Mouse (Mus musculus): ENCODE data around the gene Olfr1049. TPM values are rescaled to one million over a fixed set of nuclear protein-coding genes. Genes with fewer than 3 reads are reported as not detected.
"Not testable (repeated sequence)": the region's sequence is repeated elsewhere in the genome, so short reads cannot be mapped to it uniquely, and the experiment has no call there.

Olfr1049 gene
- not detected in 2 replicates for polyA plus RNA-seq (2016; fragmentation: Nextera tagmentation; extraction: Ambion mirVana)

DNA sequence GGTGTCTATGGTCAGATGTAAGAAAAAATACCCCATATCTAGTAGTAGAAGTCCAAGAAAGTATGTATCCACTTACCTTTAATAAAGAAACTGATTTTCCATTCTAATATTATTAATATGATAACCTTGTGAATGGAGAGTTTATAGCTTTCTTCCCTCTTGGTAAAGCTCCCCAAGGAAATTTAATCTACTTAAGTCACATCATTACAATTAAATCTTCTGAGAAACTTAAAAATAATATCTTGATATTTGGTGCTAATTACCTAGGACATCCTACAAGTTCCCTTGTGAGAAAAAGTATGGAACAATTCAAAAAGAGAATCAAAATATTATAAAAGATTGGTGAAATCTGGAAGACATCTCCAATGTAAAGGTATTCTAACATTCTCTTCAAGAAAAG is at the start of gene Olfr1049:
Gene Olfr1049 (minus strand): TSS at position 101 of the 400 bp plus-strand sequence.
- H3K4me1 ChIP-seq; H3K9ac ChIP-seq; H3K27me3 ChIP-seq; H3K4me2 ChIP-seq (replicated peaks); H3K9me3 ChIP-seq (replicated peaks); H3K36me3 ChIP-seq; H3K4me3 ChIP-seq; ATAC-seq (ENCODE audit: low FRiP score); H3K27ac ChIP-seq: not testable (repeated sequence)

- no peaks in the 10 kb centered on the region for H3K9me3 ChIP-seq (replicated peaks)
- ATAC-seq (ENCODE audit: low FRiP score) = no peak
Measured at GRCm38 (mm10) chr2:86292155-86292554, 34.0 kb upstream of the Olfr1049 start, which contains the start of gene Olfr1052. TSS of gene Olfr1052 (plus strand) at chr2:86292455.

DNA sequence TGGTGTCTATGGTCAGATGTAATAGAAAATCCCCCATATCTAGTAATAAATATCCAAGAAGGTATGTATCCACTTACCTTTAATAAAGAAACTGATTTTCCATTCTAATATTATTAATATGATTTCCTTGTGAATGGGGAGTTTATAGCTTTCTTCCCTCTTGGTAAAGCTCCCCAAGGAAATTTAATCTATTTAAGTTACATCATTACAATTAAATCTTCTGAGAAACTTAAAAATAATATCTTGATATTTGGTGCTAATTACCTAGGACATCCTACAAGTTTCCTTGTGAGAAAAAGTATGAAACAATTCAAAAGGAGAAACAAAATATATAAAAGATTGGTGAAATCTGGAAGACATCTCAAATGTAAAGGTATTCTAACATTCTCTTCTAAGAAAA is 20.9 kb upstream of the Olfr1049 start, which contains the start of gene Olfr1051:
Gene Olfr1051 (minus strand): TSS at position 101 of the 400 bp plus-strand sequence.
- H3K27me3 ChIP-seq; ATAC-seq (ENCODE audit: low FRiP score); H3K4me2 ChIP-seq (replicated peaks); H3K36me3 ChIP-seq; H3K4me1 ChIP-seq; H3K27ac ChIP-seq; H3K9me3 ChIP-seq (replicated peaks); H3K4me3 ChIP-seq; H3K9ac ChIP-seq: not testable (repeated sequence)

More at GRCm38 (mm10) chr2:86292155-86292554, 34.0 kb upstream of the Olfr1049 start, which contains the start of gene Olfr1052:
- Histone ChIP-seq H3K36me3 (no peaks in the 10 kb centered on the region), H3K9ac (no peak within 1 kb of the TSS), H3K27me3 (no peaks in the 10 kb centered on the region), H3K4me2 (replicated peaks) (no peak within 1 kb of the TSS), H3K4me3 (no peak within 1 kb of the TSS), H3K27ac (no peak within 1 kb of the TSS), H3K4me1 (no peaks in the 10 kb centered on the region)

DNA sequence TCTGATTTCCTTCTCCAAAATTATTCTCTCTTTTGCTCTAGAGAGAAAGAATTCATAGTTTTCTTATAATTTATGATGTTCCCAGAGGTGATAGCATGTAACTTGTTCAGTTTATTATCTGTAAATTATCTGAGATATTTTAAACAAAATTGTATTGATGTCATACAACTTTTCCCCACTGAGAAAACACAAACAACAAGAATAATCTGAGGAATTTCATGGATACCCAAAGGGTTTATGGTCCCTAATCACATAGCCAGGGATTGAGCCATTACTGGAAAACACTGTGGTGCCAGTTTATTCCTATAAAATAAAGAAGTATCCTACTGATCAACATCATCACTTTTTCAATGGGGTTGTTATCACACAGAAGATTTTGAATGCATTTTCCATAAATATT is 17.9 kb downstream of the Olfr1049 start, which contains the start of gene Olfr1048:
Gene Olfr1048 (minus strand): TSS at position 101 of the 400 bp plus-strand sequence.
- Histone ChIP-seq H3K4me2 (replicated peaks) (no peak within 1 kb of the TSS), H3K27me3 (no peaks in the 10 kb centered on the region), H3K4me1 (no peaks in the 10 kb centered on the region), H3K9ac (no peak within 1 kb of the TSS), H3K27ac (no peak within 1 kb of the TSS), H3K4me3 (no peak within 1 kb of the TSS), H3K36me3 (no peaks in the 10 kb centered on the region), H3K9me3 (replicated peaks) (no peaks in the 10 kb centered on the region)
- no peak for ATAC-seq (ENCODE audit: low FRiP score)

- no peaks in the 10 kb centered on the region for H3K9me3 ChIP-seq (replicated peaks)
- H3K4me2 ChIP-seq (replicated peaks) = no peak within 1 kb of the TSS
- no peak within 1 kb of the TSS for H3K9ac ChIP-seq
- H3K36me3 ChIP-seq = no peaks in the 10 kb centered on the region
- no peak for ATAC-seq (ENCODE audit: low FRiP score)
- no peaks in the 10 kb centered on the region for H3K4me1 ChIP-seq
- no peaks in the 10 kb centered on the region for H3K27me3 ChIP-seq
- WGBS = 85% methylated on average over 1 of the region's 1 CpGs
- H3K27ac ChIP-seq = no peak within 1 kb of the TSS
- H3K4me3 ChIP-seq = no peak within 1 kb of the TSS
Measured at GRCm38 (mm10) chr2:86231301-86231700, 26.8 kb downstream of the Olfr1049 start, which contains the start of gene Olfr1047. TSS of gene Olfr1047 (minus strand) at chr2:86231401.

DNA sequence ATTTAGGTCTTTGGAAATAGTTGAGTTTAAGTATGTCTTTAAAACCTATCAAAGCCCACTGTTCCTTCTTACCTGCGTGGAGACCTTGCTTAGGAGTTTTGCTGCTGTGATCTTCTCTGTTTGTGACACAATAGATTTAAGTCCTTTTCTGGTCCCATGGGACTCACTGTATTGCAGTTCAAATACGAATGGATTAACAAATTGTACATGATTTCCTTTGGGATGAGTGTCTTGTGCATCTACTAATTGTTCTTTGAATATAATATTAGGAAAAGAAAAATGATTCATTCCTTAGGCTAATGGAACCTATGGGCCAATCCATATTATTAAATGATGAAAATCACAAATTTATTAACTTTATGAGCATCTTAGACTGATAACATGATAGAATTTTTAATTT is 38.9 kb downstream of the Olfr1049 start, which contains the start of gene Olfr1046:
Gene Olfr1046 (minus strand): TSS at position 101 of the 400 bp plus-strand sequence.
- no peak within 1 kb of the TSS for H3K4me2 ChIP-seq (replicated peaks)
- no peaks in the 10 kb centered on the region for H3K4me1 ChIP-seq
- H3K36me3 ChIP-seq = no peaks in the 10 kb centered on the region
- H3K27ac ChIP-seq = no peak within 1 kb of the TSS
- no peak for ATAC-seq (ENCODE audit: low FRiP score)
- H3K4me3 ChIP-seq = no peak within 1 kb of the TSS
- no peaks in the 10 kb centered on the region for H3K27me3 ChIP-seq
- 83% methylated on average over 2 of the region's 2 CpGs for WGBS
- no peak within 1 kb of the TSS for H3K9ac ChIP-seq
- H3K9me3 ChIP-seq (replicated peaks) = no peaks in the 10 kb centered on the region

Other genes with a start within 250 kb of the Olfr1049 start
- gene Olfr1033, start 237.7 kb downstream of the Olfr1049 start, polyA plus RNA-seq (2016; fragmentation: Nextera tagmentation; extraction: Ambion mirVana) = not detected in 2 replicates
- not detected in 2 replicates for gene Olfr1034, start 212.5 kb downstream of the Olfr1049 start, polyA plus RNA-seq (2016; fragmentation: Nextera tagmentation; extraction: Ambion mirVana)
- not detected in 2 replicates for gene Olfr1036, start 184.3 kb downstream of the Olfr1049 start, polyA plus RNA-seq (2016; fragmentation: Nextera tagmentation; extraction: Ambion mirVana)
- not detected in 2 replicates for gene Olfr1037, start 170.9 kb downstream of the Olfr1049 start, polyA plus RNA-seq (2016; fragmentation: Nextera tagmentation; extraction: Ambion mirVana)
- not detected in 2 replicates for gene Olfr1039, start 122.4 kb downstream of the Olfr1049 start, polyA plus RNA-seq (2016; fragmentation: Nextera tagmentation; extraction: Ambion mirVana)
- not detected in 2 replicates for gene Olfr1040, start 111.6 kb downstream of the Olfr1049 start, polyA plus RNA-seq (2016; fragmentation: Nextera tagmentation; extraction: Ambion mirVana)
- not detected in 2 replicates for gene Olfr1042, start 96.5 kb downstream of the Olfr1049 start, polyA plus RNA-seq (2016; fragmentation: Nextera tagmentation; extraction: Ambion mirVana)
- not detected in 2 replicates for gene Olfr1043, start 90.8 kb downstream of the Olfr1049 start, polyA plus RNA-seq (2016; fragmentation: Nextera tagmentation; extraction: Ambion mirVana)
- not detected in 2 replicates for gene Olfr1044, start 80.5 kb downstream of the Olfr1049 start, polyA plus RNA-seq (2016; fragmentation: Nextera tagmentation; extraction: Ambion mirVana)
- not detected in 2 replicates for gene Olfr52, start 72.6 kb downstream of the Olfr1049 start, polyA plus RNA-seq (2016; fragmentation: Nextera tagmentation; extraction: Ambion mirVana)
- not detected in 2 replicates for gene Olfr1045, start 55.3 kb downstream of the Olfr1049 start, polyA plus RNA-seq (2016; fragmentation: Nextera tagmentation; extraction: Ambion mirVana)
- gene Olfr1046, start 39.0 kb downstream of the Olfr1049 start, polyA plus RNA-seq (2016; fragmentation: Nextera tagmentation; extraction: Ambion mirVana) = not detected in 2 replicates
- not detected in 2 replicates for gene Olfr1047, start 26.9 kb downstream of the Olfr1049 start, polyA plus RNA-seq (2016; fragmentation: Nextera tagmentation; extraction: Ambion mirVana)
- gene Olfr1048, start 18.0 kb downstream of the Olfr1049 start, polyA plus RNA-seq (2016; fragmentation: Nextera tagmentation; extraction: Ambion mirVana) = not detected in 2 replicates
- gene Olfr1051, start 20.8 kb upstream of the Olfr1049 start, polyA plus RNA-seq (2016; fragmentation: Nextera tagmentation; extraction: Ambion mirVana) = not detected in 2 replicates
- gene Olfr1052, start 34.1 kb upstream of the Olfr1049 start, polyA plus RNA-seq (2016; fragmentation: Nextera tagmentation; extraction: Ambion mirVana) = not detected in 2 replicates
- gene Olfr1053, start 57.0 kb upstream of the Olfr1049 start, polyA plus RNA-seq (2016; fragmentation: Nextera tagmentation; extraction: Ambion mirVana) = not detected in 2 replicates
- gene Olfr1054, start 77.1 kb upstream of the Olfr1049 start, polyA plus RNA-seq (2016; fragmentation: Nextera tagmentation; extraction: Ambion mirVana) = not detected in 2 replicates
- not detected in 2 replicates for gene Olfr1055, start 92.0 kb upstream of the Olfr1049 start, polyA plus RNA-seq (2016; fragmentation: Nextera tagmentation; extraction: Ambion mirVana)
- gene Olfr1056, start 104.1 kb upstream of the Olfr1049 start, polyA plus RNA-seq (2016; fragmentation: Nextera tagmentation; extraction: Ambion mirVana) = not detected in 2 replicates
- gene Olfr1057, start 120.1 kb upstream of the Olfr1049 start, polyA plus RNA-seq (2016; fragmentation: Nextera tagmentation; extraction: Ambion mirVana) = not detected in 2 replicates
- not detected in 2 replicates for gene Olfr1058, start 130.2 kb upstream of the Olfr1049 start, polyA plus RNA-seq (2016; fragmentation: Nextera tagmentation; extraction: Ambion mirVana)
- gene Olfr1061, start 155.7 kb upstream of the Olfr1049 start, polyA plus RNA-seq (2016; fragmentation: Nextera tagmentation; extraction: Ambion mirVana) = not detected in 2 replicates
- gene Olfr1062, start 168.4 kb upstream of the Olfr1049 start, polyA plus RNA-seq (2016; fragmentation: Nextera tagmentation; extraction: Ambion mirVana) = not detected in 2 replicates
- not detected in 2 replicates for gene Olfr1065, start 192.3 kb upstream of the Olfr1049 start, polyA plus RNA-seq (2016; fragmentation: Nextera tagmentation; extraction: Ambion mirVana)
- gene Olfr1066, start 197.9 kb upstream of the Olfr1049 start, polyA plus RNA-seq (2016; fragmentation: Nextera tagmentation; extraction: Ambion mirVana) = not detected in 2 replicates
- gene Olfr228, start 229.1 kb upstream of the Olfr1049 start, polyA plus RNA-seq (2016; fragmentation: Nextera tagmentation; extraction: Ambion mirVana) = not detected in 2 replicates

Measured in hindbrain, embryonic 12.5 days (tissue).